Mouse (Mus musculus) left cerebral cortex, postnatal 4 days (tissue): ENCODE results near the gene Olfr12. TPM values are rescaled to one million over a fixed set of nuclear protein-coding genes. Genes with fewer than 3 reads are reported as not detected.

Source experiments
- total RNA-seq, 2 experiments: library from RNA; stranded (reverse); gene quantifications; 2 replicates each; pipeline ENCODE4 v1.2.3; 2021

Olfr12 gene
- total RNA-seq, 2 experiments from 2014 or later: not detected

Other genes starting within 250 kb of the Olfr12 start
- gene Ndufa10, start 143.9 kb upstream of the Olfr12 start, total RNA-seq: 100 to 1,000 TPM; 161 to 166 TPM
- gene Olfr1416, start 132.7 kb upstream of the Olfr12 start, total RNA-seq: not detected
- gene Olfr1415, start 121.7 kb upstream of the Olfr12 start, total RNA-seq: not detected
- not detected for gene Olfr1414, start 99.1 kb upstream of the Olfr12 start, total RNA-seq
- gene Olfr1413, start 46.5 kb upstream of the Olfr12 start, total RNA-seq: not detected
- gene Olfr1412, start 32.0 kb upstream of the Olfr12 start, total RNA-seq: not detected
- not detected for gene Olfr1411, start 23.4 kb upstream of the Olfr12 start, total RNA-seq
- not detected for gene Olfr1410, start 12.0 kb upstream of the Olfr12 start, total RNA-seq
- gene Cops9, start 24.2 kb downstream of the Olfr12 start, total RNA-seq: 100 to 1,000 TPM; 231 to 252 TPM
- not detected for gene Otos, start 31.1 kb downstream of the Olfr12 start, total RNA-seq
- gene Gpc1, start 213.9 kb downstream of the Olfr12 start, total RNA-seq: 100 to 1,000 TPM; 160 to 188 TPM